Mouse (Mus musculus): ENCODE results near the gene Trio.
A peak's percentile ranks its signal among the peaks of the same experiment; 100 is the strongest.

Gene Trio

DNA sequence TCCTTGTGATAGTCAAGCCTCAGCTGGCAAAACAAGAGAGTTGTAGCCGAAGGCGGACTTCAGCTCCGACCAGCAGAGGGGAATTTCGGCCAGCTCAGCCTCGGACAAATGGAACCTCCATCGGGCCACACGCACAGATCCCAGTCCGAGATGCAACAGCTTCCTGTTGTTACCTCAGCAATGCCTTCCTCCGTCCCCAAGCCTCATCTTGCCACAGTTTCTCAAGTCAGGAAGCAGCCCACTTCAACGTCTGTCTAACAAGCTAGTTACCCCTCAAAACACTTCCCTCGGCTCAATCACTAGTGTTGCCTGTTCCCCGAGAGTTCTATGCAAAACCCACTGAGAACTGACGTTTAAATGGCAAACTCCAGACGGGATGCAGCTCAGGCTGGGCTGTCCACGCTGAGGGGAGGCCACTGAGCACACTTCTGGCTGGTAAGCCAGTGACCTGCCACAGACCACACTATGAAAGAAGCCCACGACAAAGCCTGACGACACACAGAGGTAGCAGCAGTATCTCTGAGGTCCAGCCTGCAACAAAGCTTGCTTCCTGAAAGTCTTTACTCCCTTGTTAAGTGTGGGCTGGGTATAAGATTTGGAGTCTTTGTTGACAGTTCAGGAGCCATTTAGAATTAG lies 34.5 kb downstream of the Trio start:
- DNase-seq, result no peak

DNA sequence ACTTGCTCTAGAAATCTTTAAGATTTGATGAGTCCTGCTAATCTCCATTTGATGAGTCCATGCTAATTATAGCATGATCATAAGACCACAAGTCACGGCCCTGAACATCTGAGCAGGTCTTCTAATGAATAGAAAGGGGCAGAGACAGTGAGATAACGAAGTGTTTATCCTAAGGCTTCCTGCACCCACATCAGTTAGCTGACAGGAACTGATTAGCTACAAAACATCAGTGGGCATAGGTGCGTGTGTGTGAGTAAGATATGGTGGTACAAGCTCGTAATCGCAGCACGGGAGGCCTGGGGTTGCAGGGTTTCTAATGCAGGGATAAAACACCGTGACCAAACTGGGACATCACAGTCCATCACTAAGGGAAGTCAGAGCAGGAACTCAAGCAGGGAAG lies 37.7 kb downstream of the Trio start:
- no peak for DNase-seq

DNA sequence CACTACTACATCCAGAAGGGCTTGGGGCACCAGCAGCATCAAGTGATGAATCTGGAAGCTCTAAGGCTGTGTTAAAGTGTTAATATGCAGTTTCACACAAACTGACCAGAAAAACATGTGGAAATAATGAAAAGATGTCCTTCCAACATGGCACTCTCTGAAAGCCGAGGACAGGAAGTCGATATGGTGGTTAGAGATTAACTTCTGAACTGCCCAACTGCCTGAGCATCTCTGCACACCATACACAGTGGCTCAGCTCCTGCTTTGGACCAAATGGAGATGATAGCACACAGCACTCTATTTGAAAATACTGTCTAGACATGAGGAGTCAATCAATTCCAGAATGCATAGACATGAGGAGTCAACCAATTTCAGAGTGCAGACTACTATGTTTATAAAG lies 40.8 kb downstream of the Trio start:
- DNase-seq, result no peak

DNA sequence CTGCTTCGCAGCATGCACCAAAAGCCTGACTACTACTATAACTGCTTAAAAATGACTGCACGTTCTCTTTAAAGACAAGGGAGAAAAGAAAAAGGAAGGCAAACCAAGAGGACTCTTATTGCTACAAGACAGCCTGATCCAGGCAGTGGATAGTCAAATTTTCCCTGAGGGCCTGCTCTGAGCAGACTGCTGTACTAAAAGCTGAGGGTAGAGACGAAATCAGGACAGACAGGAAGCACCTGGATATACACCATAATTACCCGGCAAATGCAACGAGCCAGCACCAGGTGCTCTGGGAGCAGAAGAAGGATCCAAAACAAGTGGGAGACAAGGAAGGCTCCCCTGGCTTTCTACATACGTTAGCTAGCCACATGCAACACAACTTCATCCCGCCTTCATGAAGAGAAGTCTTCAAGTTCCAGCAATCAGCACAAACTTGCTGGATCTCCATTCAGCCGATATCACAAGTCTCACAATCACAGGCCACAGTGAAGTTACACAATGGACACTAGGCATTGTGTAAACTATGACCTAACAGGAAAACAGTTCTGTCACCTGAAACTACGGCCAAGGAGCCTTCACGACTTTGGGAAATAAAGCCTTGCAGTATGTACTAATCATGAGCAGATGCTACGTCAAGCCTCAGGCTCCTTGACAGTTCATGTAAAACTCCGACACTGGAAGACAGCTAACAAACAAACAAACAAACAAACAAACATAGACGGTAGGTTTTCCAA lies 43.7 kb downstream of the Trio start:
- DNase-seq, result no peak

DNA sequence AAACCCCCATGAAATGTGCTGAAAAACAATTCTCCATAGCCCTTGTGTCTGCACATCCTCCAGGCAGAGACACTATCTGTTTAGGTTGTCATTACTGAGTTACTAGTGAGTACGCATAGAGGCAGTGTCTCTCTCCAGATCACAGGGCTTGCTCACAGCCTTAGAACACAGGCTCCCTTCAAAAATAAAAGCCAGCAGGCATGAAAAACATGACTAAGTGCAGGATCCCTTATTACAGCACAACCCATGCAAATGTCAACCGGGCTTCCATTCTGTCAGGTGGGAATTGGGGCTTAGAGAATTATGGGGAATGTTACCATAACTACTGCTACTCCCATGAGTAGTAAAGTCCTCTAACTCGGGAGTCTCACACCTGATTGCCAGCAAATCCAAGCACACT lies 44.4 kb downstream of the Trio start:
- no peak for DNase-seq

DNA sequence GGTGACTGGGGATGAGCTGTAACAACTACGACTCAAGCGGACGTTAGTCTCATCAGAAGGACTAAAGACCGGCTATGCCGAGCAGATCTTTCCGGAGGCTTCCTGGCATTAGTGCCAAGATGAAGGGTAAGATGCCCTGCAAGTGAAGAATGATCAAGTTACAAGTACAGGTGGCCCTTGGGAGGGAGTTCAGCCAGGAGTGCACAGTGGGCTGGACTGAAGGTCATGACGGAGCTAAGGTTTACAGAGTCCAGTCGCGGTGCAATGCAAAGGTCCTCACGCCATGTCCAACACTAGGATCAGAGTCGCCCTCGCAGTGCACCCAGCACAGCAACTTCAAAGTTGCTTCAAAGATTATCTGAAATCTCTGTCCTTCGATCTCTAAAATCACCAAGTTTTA lies 45.2 kb downstream of the Trio start:
- DNase-seq, result no peak

DNA sequence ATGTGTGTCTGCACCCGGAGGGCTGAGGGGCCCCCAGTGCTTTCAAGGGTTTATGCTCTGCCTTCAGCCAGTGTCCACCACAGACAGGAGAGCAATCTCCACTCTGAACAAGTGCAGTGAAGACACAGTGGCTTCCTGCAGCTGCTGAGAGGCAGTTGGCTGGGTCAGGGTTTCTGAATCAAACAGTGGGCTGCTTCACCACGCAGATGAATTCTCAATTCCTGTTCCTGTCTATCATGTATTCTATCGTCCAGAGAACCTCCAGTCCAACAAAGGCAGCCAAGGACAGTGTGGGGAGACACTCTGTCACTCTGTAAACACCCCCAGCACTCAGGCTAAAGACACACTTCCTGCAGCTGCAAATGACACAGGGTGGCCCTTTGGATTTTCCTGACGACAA lies 48.7 kb downstream of the Trio start:
- DNase-seq, result no peak

DNA sequence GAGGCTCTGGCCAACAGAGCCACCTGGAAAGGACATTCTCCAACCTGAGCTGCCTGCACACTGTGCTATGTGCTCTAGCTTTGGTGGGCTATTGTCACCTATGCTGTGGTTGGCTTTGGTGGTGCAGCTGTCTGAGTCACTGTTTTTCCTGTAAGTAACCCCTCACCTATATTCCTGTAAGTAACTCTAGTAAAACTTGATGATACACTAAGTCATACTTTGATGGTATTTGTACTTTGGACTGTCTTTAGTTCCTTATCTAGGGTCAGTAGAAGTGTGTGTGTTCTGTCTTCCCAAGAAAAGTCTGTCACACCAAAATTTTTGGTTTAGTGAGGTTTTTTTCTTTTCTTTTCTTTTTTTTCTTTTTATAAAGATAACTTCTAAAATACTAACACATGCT lies 49.3 kb downstream of the Trio start:
- DNase-seq, result no peak

DNA sequence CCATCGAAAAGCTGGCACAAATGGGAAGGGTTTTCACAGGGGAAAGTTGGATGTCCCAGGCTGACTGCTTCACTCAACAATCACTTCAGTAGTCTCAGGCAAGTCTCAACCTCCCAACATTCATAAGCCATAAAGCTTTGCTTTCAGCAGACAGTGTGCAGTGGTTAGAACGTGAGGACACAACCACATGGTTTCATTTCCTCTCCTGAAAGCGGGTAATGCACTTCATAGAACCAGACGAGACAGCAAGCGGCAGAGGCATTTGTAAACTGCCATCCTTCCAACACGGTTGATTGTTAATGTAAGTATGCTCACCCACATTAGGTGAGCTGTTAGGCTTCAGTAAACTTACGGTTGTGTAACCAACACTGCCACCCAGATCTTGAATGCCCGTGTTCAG lies 51.0 kb downstream of the Trio start:
- DNase-seq, result no peak

DNA sequence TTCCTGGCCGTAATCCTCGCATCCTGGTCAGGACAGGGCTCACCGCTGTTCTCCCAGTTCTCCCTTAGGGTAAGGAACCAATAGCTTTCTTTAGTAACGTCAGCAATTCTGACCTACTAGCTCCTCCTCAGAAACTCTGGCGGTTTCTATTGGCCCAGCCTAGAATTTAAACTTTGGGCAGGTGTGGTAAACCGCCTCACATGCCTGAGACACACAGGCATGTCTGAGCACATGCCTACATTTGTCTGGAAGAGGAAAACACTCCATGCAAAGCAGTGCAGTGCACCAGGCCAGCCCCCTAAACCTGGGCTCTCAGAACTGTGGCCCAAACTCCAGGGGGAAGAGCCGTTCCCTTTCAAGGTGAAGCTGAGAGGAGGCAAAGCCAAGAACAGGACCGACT lies 57.5 kb downstream of the Trio start:
- DNase-seq, result no peak

DNA sequence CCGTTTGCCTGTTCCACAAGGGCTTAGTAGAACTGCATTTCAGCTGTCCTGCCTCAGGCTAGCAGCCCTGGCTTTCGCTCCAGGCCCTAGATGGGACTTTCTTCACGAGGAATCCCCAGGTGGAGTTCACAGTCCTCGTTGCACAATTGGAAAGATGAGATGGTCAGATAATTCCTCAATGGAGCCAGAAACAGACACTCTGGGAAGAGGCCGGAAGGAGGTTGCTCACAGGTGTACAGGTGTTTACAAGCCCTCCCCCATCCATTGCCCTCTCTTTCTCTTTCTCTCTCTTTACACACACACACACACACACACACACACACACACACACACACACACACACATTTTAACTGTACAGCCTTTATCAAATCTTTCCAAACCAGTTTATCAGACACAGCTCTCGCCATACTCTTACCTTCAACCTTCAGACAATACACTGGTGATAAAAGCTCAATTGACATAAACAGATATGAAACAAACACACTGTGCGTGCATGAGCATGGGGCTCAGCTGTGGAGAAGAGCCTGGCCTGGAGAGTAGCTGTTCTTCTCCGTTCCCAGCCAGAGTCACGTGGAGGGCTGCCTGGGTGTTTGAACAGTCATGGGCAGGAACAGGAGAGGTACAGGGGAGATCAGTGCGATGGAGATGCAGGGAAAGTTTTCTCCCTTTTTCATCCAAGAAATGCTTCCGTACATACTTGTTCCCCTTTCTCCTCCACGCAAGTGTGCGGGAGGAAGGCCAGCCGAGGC lies 58.3 kb downstream of the Trio start:
- DNase-seq, result no peak

DNA sequence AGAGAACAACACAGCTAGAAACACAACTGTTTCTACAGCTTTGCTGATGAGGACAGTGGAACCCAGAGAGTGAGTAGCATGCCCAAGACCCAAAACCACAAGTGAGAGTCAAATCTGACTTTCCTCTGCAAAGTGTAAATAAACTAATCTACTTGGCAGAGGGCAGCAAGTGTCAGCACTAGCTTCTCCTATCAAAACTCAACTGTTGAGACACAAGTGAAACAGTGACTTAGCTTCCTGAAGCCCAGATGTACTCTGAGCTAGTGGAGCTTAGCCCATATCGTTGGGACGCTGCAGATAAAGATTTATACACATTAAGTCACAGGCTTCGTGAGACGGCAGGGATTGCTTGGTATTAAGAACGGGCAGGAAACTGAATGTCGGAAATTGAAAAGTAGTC lies 60.8 kb downstream of the Trio start:
- no peak for DNase-seq

DNA sequence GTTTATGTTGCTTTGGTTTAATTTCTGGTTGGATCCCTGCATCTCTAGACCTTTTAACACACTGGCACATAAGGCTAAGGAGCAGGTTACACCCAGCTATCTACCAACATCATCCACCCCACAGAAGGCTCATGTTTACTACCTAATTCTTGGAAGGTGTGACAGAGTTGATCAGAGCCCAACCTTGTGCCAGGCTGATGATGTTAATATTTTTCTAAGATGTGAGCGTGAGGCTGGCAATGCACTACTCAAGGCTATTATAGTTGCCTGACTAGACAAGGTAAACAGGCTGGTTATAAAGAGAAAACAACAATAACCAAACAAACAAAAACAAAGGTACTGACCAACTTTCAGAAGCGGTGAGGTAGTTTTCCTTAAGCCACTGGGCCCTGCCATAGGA lies 62.1 kb downstream of the Trio start:
- no peak for DNase-seq

DNA sequence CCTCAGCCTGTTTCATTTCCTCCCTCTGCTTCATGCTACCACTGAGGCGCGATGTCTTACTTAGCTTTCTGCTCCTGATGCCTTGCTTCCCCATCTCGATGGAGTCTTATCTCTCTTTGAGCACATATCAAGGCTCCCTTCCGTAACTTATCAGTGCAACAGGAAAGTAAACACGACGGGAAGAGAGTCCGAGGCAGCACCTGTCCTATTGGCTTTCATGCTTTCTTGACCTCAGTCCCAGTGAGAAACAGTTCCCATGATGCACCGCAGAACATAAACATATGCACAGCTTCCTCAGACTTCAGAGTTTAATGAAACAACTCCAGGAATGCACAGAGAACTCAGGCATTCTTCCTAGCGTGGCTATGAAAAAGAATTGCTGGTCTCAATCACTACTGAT lies 65.0 kb downstream of the Trio start:
- DNase-seq, result no peak

DNA sequence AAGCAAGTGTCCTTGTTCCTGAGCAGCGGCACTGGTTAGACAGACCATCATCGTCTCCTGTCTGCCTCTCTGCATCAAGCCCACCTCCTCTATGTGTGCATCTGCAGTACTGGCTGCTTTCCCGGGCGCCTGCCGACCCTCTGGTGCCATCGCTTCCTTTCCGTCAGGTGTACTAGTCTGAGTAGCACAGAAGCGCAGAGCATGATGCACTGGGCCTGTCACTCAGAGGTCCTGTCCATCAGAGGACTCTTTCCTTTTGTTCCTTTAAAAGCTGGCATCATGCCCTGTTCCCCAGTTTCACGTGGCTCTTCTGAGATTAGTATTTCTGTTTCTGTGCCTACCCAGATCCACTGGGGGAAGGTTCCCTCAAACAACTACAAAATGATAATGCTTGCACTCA lies 67.8 kb downstream of the Trio start:
- DNase-seq, result no peak

DNA sequence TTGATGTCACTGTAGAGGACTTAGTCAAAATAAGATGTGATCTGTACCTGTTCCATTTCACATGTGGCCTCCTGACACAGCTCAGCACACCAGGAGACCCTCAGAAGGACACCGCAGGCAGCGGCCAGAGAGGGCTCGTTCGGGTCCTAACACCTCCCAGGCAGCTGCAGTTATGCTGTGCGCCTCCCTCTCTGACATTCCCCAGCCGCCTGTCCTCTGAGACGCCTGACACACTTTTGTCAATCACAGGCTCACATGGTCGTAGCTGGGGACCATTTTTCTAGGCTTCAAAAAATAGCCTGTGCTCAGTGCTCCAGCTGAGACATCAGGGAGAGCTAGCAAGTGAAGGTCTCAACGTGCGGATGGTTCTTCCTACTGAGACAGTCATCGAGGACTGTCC lies 70.0 kb downstream of the Trio start:
- no peak for DNase-seq

DNA sequence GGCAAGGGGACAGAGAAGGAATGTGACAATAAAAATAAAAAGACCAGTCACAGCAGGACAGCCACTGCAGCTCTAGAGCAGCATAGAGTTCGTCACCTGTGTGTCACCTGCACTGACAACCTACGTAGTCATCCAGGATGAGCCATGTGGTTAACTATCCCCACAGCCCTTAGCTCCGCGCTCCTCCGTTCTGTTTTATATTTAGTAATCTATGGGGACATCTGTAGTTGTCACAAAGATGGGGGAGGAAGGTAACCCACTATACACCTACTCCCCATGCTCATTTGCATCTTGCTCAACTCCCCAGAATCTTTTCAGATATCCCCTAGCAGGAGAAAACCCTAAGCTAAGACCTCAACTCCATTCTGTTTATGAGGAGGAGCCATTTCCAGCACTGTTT lies 71.3 kb downstream of the Trio start:
- no peak for DNase-seq

DNA sequence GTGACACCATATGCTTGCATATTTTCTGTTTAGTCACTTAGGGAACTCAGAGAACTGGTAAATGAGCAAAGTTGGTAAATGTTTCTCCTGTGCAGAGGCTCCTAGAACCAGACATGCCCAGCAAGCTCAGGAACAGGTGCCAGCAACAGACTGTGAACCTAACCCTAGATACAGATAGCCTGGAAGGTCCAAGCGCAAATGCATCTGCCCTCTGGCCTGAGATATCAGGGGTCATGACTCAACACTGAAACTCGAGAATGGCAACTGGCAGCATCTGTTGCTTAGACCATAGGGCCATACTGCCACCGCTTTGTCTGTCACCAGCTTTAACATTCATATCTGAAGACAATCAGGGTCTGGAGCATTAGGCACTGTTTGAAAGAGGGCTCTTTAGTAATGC lies 72.1 kb downstream of the Trio start:
- no peak for DNase-seq

DNA sequence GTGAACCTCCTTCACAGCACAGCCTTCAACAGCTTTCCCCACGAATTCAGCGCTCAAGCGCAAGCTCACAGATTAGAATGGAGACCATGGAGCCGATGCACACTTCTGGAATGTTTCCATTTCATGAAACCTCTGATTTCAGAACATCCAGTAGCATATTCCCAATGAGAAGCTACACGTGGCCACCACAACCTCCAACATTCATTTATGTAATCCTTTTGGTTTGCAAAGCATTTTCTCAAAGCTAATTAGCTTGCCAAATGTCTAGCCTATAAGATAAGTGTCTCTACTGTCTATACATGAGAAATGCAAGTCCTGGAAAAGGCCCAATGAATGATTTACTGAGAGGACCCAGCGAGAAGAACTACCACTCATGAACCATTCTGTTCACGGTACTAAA lies 74.5 kb downstream of the Trio start:
- no peak for DNase-seq

DNA sequence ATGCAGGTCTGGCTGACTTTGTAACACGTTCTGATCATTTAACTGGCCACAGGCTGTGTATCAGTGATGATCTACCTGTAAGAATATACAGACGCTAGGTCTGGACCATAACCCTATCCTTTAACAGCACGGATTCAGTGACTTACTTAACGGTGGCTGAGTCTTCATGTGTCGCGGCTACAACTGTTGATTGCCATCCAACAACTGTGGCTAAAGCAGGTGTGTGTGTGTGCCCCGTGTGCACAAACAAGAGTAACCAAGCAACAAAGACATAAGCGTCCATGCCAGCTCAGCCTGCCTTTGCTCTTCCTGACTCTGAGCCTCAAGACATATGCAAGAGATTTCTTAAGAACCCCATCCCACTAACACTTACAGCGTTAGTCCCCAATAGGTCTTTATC lies 76.5 kb downstream of the Trio start:
- DNase-seq, result no peak

DNA sequence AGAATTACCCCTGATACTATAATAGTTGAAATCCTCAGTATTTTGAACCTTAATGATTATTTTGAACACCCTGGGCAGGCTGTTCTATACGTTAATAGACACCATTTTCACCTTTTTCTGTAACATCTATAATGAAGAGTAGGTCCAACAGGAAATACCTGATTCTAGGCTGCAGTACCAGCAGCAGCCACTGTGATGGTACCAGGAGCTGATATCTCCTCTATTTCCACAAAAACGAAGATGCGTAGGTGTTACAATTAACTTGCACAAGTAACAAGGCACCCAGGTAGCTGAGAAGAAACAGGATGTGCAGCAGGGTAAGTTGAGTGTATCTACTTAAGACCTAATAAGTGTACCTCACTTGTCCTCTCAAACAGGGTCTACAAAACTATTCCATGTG lies 77.8 kb downstream of the Trio start:
- DNase-seq, result no peak

DNA sequence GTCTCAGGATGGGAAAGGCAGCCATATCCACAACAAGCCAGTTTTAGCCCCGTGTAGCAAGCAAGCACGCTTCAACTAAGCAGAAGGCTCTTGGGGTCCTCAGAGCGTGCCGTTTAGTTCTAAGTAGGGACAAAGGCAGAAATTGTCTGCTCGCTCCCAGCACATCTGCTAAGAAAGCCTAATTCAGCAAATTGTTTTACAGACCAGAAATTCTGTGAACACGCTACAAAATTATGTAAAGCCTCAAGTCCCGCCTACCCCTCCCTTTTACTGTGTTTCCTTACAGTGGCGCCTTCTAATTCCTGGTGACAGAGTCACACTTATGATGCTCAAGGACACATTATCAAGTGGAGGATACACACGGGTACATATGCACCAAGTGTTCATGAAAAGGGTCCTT lies 80.1 kb downstream of the Trio start:
- DNase-seq, result no peak

DNA sequence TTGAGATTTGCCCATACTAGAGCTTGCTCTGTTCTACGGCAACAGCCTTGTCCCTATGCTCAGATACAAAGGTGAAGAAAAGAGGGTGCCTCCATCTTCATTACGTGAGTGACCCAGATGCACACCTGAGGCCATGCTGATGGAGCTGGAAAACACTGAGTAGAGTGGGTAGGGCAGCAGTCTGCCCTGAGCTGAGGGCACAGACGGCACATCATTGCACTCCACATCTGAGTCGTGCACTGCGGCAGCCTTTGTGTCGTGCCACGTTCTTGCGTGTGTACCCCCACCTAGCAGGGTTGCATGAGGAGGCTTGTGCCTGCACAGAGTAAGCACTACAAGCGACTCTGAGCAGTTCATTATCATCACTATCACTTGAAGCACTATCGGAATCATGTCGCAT lies 80.8 kb downstream of the Trio start:
- no peak for DNase-seq

DNA sequence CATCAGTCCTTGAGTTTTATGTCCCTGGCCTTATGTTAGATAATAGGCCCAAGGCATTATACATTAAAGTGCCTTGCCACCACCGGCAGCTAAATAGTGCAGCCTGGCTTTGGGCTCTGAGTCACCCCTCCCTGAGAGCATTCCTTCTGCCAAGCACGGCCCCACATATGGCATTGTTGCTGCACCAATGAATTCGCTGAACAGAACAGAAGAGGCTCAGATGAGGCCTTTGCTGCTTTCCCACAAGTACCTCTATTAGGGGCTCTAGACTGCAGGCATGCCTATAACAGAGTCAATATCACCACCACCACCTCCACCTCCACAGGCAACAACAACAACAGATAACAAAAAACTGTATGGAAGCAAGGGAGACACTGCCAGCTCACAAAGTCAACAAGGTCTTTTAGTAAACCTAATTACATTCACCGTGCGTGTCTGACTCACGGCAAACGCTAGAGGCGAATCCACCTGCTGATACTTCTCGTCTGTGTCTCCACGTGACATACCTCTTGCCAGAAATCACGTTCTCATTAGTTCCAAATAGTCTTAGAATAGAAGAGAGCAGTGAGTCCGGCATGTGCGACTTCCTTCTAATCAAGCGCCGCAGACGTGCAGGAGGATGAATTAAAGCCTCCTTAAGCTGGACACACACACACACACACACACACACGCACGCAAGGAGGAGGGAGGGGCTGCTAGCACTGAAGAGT lies 82.0 kb downstream of the Trio start:
- peak; percentile 84 for DNase-seq
